Mouse (Mus musculus): ENCODE data around the gene Cbr2.
A peak's percentile ranks its signal among the peaks of the same experiment; 100 is the strongest.
"Not testable (repeated sequence)": the region's sequence is repeated elsewhere in the genome, so short reads cannot be mapped to it uniquely, and the experiment has no call there.

Gene Cbr2

GRCm38 (mm10) chr11:120731395-120731794 is 519 bp downstream of the Cbr2 start:
- DNase-seq (ENCODE audit: low read depth, low spot score) = no peak

- DNase-seq (ENCODE audit: low read depth, low spot score) = no peak
Observed at GRCm38 (mm10) chr11:120730331-120730870, 1.5 kb downstream of the Cbr2 start.

GRCm38 (mm10) chr11:120729432-120730050 is 2.4 kb downstream of the Cbr2 start:
- DNase-seq (ENCODE audit: low read depth, low spot score) = not testable (repeated sequence)

- no peak for DNase-seq (ENCODE audit: low read depth, low spot score)
Observed at GRCm38 (mm10) chr11:120728530-120729240, 3.2 kb downstream of the Cbr2 start.

- DNase-seq (ENCODE audit: low read depth, low spot score) = no peak
Observed at GRCm38 (mm10) chr11:120727564-120727963, 4.3 kb downstream of the Cbr2 start.

GRCm38 (mm10) chr11:120727169-120727527 is 4.8 kb downstream of the Cbr2 start, which contains the start of gene Dcxr:
Gene Dcxr (minus strand): TSS chr11:120727281.
- DNase-seq (ENCODE audit: low read depth, low spot score) = no peak

- DNase-seq (ENCODE audit: low read depth, low spot score) = no peak
Observed at GRCm38 (mm10) chr11:120726243-120727168, 5.4 kb downstream of the Cbr2 start.

GRCm38 (mm10) chr11:120723509-120723908 is 8.4 kb downstream of the Cbr2 start:
- no peak for DNase-seq (ENCODE audit: low read depth, low spot score)

- no peak for DNase-seq (ENCODE audit: low read depth, low spot score)
Observed at GRCm38 (mm10) chr11:120722761-120723382, 9.0 kb downstream of the Cbr2 start.

GRCm38 (mm10) chr11:120722067-120722630 is 9.8 kb downstream of the Cbr2 start:
- no peak for DNase-seq (ENCODE audit: low read depth, low spot score)

- DNase-seq (ENCODE audit: low read depth, low spot score) = no peak
Observed at GRCm38 (mm10) chr11:120721124-120722066, 10.5 kb downstream of the Cbr2 start, which contains the start of gene Rac3. Gene Rac3 (plus strand): TSS chr11:120721470.

- peak; percentile 72 for DNase-seq (ENCODE audit: low read depth, low spot score)
Observed at GRCm38 (mm10) chr11:120720450-120720849, 11.5 kb downstream of the Cbr2 start.

GRCm38 (mm10) chr11:120719841-120720376 is 12.0 kb downstream of the Cbr2 start:
- no peak for DNase-seq (ENCODE audit: low read depth, low spot score)

- no peak for DNase-seq (ENCODE audit: low read depth, low spot score)
Observed at GRCm38 (mm10) chr11:120719242-120719641, 12.7 kb downstream of the Cbr2 start.

- no peak for DNase-seq (ENCODE audit: low read depth, low spot score)
Observed at GRCm38 (mm10) chr11:120715131-120715530, 16.8 kb downstream of the Cbr2 start.

- no peak for DNase-seq (ENCODE audit: low read depth, low spot score)
Observed at GRCm38 (mm10) chr11:120714546-120714945, 17.4 kb downstream of the Cbr2 start.

GRCm38 (mm10) chr11:120713580-120714518 is 18.1 kb downstream of the Cbr2 start, which contains the start of the genes Cenpx and Lrrc45:
Gene Cenpx (minus strand): TSS chr11:120713738.
Gene Lrrc45 (plus strand): TSS chr11:120713925.
- DNase-seq (ENCODE audit: low read depth, low spot score) = peak; percentile 95
